In the genomic region with DNA sequence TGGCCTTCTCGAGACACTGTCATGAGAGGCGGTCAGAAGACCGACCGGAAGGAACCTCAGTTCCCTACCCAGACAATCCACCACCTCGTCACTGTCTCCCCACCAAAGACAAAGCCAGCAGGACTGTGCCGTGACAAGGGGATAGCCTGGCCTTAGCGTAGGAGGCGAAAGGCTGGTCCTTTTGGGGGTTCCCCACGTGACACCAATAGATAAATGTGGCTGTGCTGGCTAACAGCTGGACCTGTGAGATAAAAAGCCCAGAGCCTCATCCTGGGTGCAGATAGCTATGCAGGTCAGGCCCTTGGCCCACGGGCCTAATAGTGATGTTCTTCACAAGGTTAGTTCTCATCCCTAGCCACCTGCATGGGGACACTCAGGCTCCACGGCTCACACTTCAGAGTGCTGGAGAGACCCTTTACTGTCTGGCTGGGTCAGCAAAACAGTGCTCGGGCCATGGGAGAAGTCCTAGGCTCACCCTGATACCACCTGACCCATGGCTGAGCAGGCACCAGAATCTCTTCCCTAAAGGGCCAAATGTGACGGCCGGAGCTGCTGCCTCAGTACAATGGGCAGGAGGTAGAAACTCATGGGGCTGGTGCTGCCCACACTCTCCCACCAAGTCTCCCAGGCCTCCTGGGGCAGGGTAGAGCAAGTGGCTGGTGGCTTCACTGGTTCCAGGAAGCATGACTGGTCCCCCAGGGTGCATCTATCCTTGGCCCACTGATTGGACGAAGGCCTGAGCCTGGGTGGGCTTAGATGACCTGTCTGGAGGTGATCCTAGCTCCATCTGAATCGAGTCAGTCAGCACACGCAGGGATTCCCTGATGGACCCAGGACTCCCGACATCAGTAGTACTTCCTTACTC, we compare ENCODE assay signal across 8 mouse cellular contexts. TPM values are rescaled to one million over a fixed set of nuclear protein-coding genes. Genes with fewer than 3 reads are reported as not detected.
DNase-seq lines count a peak whose midpoint lies in the region; ATAC-seq and TF ChIP-seq lines count a peak whose summit lies in the region.

No protein-coding gene starts in this region.

- ATAC-seq in forebrain, embryonic 14.5 days, result no peak

- H3K9me3 ChIP-seq in E14TG2a.4 (ENCODE audit: low read length), result no peaks in the 10 kb centered on the region
- no peaks in the 10 kb centered on the region for H3K9me3 ChIP-seq in forebrain, embryonic 14.5 days (replicated peaks; ENCODE audit: control insufficient read depth, low read length)

- no peak for TF ChIP-seq CTCF in C2C12 (IDR thresholded peaks at IDR 0.05; ENCODE audit: control insufficient read depth, insufficient read depth, insufficient read length)
- TF ChIP-seq CTCF in E14TG2a.4 (conservative IDR thresholded peaks at IDR 0.05; ENCODE audit: low read length), result no peak
- TF ChIP-seq CTCF in cerebellum, adult 2 months (IDR thresholded peaks at IDR 0.05; ENCODE audit: borderline replicate concordance, insufficient read depth, low read depth, low read length), result no peak

- H3K4me3 ChIP-seq in C2C12 (ENCODE audit: insufficient read depth, poor library complexity, severe bottlenecking) (no peak overlapping the region), E14TG2a.4 (replicated peaks; ENCODE audit: low read length) (peak overlapping the region; percentile 51; the same call in 1 of the 2 replicates), macrophage (ENCODE audit: inconsistent target) (no peak overlapping the region)
- H3K4me3 ChIP-seq in forebrain, embryonic 14.5 days (ENCODE audit: low read depth, low read length), result no peak overlapping the region
- no peak overlapping the region for H3K4me3 ChIP-seq in cerebellum, adult 2 months (replicated peaks; ENCODE audit: insufficient read depth, low read depth, low read length)

- no peaks in the 10 kb centered on the region for H3K27me3 ChIP-seq in C2C12 (ENCODE audit: control insufficient read depth, insufficient read depth, insufficient read length)
- no peaks in the 10 kb centered on the region for H3K27me3 ChIP-seq in E14TG2a.4 (ENCODE audit: insufficient read depth, low read length)
- H3K27me3 ChIP-seq in forebrain, embryonic 14.5 days (replicated peaks; ENCODE audit: control insufficient read depth, insufficient read depth, low read length), result no peaks in the 10 kb centered on the region
- no peaks in the 10 kb centered on the region for H3K27me3 ChIP-seq in cerebellum, adult 2 months (ENCODE audit: control insufficient read depth, insufficient read depth, low read length)

- H3K4me2 ChIP-seq in forebrain, embryonic 14.5 days (ENCODE audit: low read length), result 0 out of 2 replicates have a peak overlapping the region, but pooled peaks have one; percentile 39

- H3K4me1 ChIP-seq in E14TG2a.4 (replicated peaks; ENCODE audit: low read depth, low read length), result peaks cover 97% of the 10 kb centered on the region
- peaks cover 27% of the 10 kb centered on the region for H3K4me1 ChIP-seq in forebrain, embryonic 14.5 days (ENCODE audit: control insufficient read depth, insufficient read depth, low read length)
- peaks cover 67% of the 10 kb centered on the region for H3K4me1 ChIP-seq in cerebellum, adult 2 months (ENCODE audit: control insufficient read depth, insufficient read depth, low read length)

- H3K27ac ChIP-seq in forebrain, embryonic 14.5 days (ENCODE audit: low read depth, low read length), result peak overlapping the region; percentile 95
- H3K27ac ChIP-seq in macrophage, result peak overlapping the region; percentile 75
- no peak overlapping the region for H3K27ac ChIP-seq in cerebellum, adult 2 months (ENCODE audit: insufficient read depth, low read length)

- no peak for TF ChIP-seq POLR2A in cerebellum, adult 2 months (IDR thresholded peaks at IDR 0.05; ENCODE audit: borderline replicate concordance, insufficient read depth, low read length)

- H3K79me2 ChIP-seq in C2C12 (ENCODE audit: control insufficient read depth, insufficient read depth), result peaks cover 83% of the 10 kb centered on the region
- peaks cover 48% of the 10 kb centered on the region for H3K79me2 ChIP-seq in macrophage (ENCODE audit: inconsistent target)

- H3K79me3 ChIP-seq in C2C12 (ENCODE audit: low read depth), result peaks cover 44% of the 10 kb centered on the region

- 0 out of 2 replicates have a peak overlapping the region, but pooled peaks have one; percentile 17 for H3K9ac ChIP-seq in forebrain, embryonic 14.5 days (ENCODE audit: low read length)

- peak overlapping the region; percentile 46 for H3ac ChIP-seq in C2C12 (ENCODE audit: control insufficient read depth, insufficient read length, low read depth)

- DNase-seq in forebrain, embryonic 14.5 days (ENCODE audit: low spot score), result no peak
- DNase-seq in left cerebral cortex, postnatal 10 days (ENCODE audit: extremely low spot score in 1 of 2, low spot score in 2 of 2), result no peak
- no peak for DNase-seq in cerebellum, adult 2 months
- no peak for DNase-seq in thymus, postnatal 25 days
- no peak for DNase-seq in frontal cortex, postnatal 10 days (ENCODE audit: low spot score in 2 of 2)

- 60% methylated on average over 18 of the region's 18 CpGs for WGBS in forebrain, embryonic 14.5 days
- WGBS in macrophage (ENCODE audit: missing documents), result 90% methylated on average over 17 of the region's 18 CpGs
- WGBS in cerebellum, adult 2 months, result 76% methylated on average over 18 of the region's 18 CpGs

- intact Hi-C loops in left cerebral cortex, postnatal 10 days (cut with DNase I), result no loop called here

- H3K36me3 ChIP-seq in C2C12 (ENCODE audit: control insufficient read depth, insufficient read depth) (peaks cover 19% of the 10 kb centered on the region), E14TG2a.4 (ENCODE audit: insufficient read depth, low read length) (peaks cover 88% of the 10 kb centered on the region), macrophage (ENCODE audit: inconsistent target) (no peaks in the 10 kb centered on the region)
- 0 out of 2 replicates have a peak, but pooled peaks cover 7% of the 10 kb centered on the region for H3K36me3 ChIP-seq in forebrain, embryonic 14.5 days (ENCODE audit: control insufficient read depth, insufficient read depth, low read length)

TF ChIP-seq in C2C12, 6 proteins besides CTCF, POLR2A, EP300 and RAD21:
- TF ChIP-seq FOSL1 (IDR thresholded peaks at IDR 0.05; ENCODE audit: insufficient read depth, low read length, poor library complexity, severe bottlenecking), result no peak
- TF ChIP-seq MYOD1 (IDR thresholded peaks at IDR 0.05; ENCODE audit: control insufficient read depth, insufficient read length, low read depth), result no peak
- TF ChIP-seq CEBPB (IDR thresholded peaks at IDR 0.05; ENCODE audit: low read depth), result no peak
- no peak for TF ChIP-seq MYOG (IDR thresholded peaks at IDR 0.05; ENCODE audit: control insufficient read depth, extremely low read depth, insufficient read length)
- no peak for TF ChIP-seq MAX (IDR thresholded peaks at IDR 0.05)
- TF ChIP-seq USF1 (IDR thresholded peaks at IDR 0.05; ENCODE audit: low read depth), result no peak

RNA-seq across cellular contexts. Expression of gene Slc7a5, which starts 8.1 kb away (rescaled TPM):
- polyA plus RNA-seq in C2C12 (2012; fragmentation: generic; extraction: Trizol) (112 TPM), macrophage (2018) (0.98 to 9.9 TPM (median 1.2 TPM) in 3 replicates)
- polyA plus RNA-seq in forebrain, embryonic 14.5 days (2014; fragmentation: Nextera tagmentation; extraction: Ambion mirVana), result 37.9 and 39.7 TPM in 2 replicates
- total RNA-seq in macrophage (2018; cell fraction: chromatin; rRNA removed), result 10 to 100 TPM in 1 of 26 experiments, 1 to 10 TPM in 16, under 1 TPM in 9; 0.33 to 13.6 (median 1.9) TPM
- total RNA-seq in macrophage (2018; cell fraction: cytosol; rRNA removed), result 10 to 100 TPM in 7 of 26 experiments, 1 to 10 TPM in 19; 1.6 to 16.3 (median 5.1) TPM
- 10 to 100 TPM in 10 of 26 experiments, 1 to 10 TPM in 16; 1.1 to 18.7 (median 9.2) TPM for total RNA-seq in macrophage (2018; cell fraction: nucleus; rRNA removed)
- total RNA-seq in left cerebral cortex, postnatal 10 days (2021), result 100 to 1,000 TPM; 132 to 155 TPM
- polyA plus RNA-seq in cerebellum, adult 2 months (2012; rRNA removed), result 70.7 and 78.0 TPM in 2 replicates

RNA-seq across cellular contexts. Expression of gene Car5a, which starts 45.3 kb away (rescaled TPM):
- polyA plus RNA-seq in C2C12 (2012; fragmentation: generic; extraction: Trizol) (not detected), macrophage (2018) (not detected in 3 replicates)
- polyA plus RNA-seq in forebrain, embryonic 14.5 days (2014; fragmentation: Nextera tagmentation; extraction: Ambion mirVana), result 0.28 and 0.46 TPM in 2 replicates
- total RNA-seq in macrophage (2018; cell fraction: chromatin; rRNA removed), result not detected
- not detected for total RNA-seq in macrophage (2018; cell fraction: cytosol; rRNA removed)
- total RNA-seq in macrophage (2018; cell fraction: nucleus; rRNA removed), result not detected
- total RNA-seq in left cerebral cortex, postnatal 10 days (2021), result not detected
- polyA plus RNA-seq in cerebellum, adult 2 months (2012; rRNA removed), result 0.44 and 0.59 TPM in 2 replicates

RNA-seq across cellular contexts. Expression of gene Banp, which starts 50.1 kb away (rescaled TPM):
- polyA plus RNA-seq in C2C12 (2012; fragmentation: generic; extraction: Trizol) (25.9 TPM), macrophage (2018) (10.1 to 11.0 TPM (median 10.5 TPM) in 3 replicates)
- 47.2 and 57.7 TPM in 2 replicates for polyA plus RNA-seq in forebrain, embryonic 14.5 days (2014; fragmentation: Nextera tagmentation; extraction: Ambion mirVana)
- total RNA-seq in macrophage (2018; cell fraction: chromatin; rRNA removed), result 100 to 1,000 TPM in 2 of 26 experiments, 10 to 100 TPM in 24; 33.6 to 125 (median 58.2) TPM
- total RNA-seq in macrophage (2018; cell fraction: cytosol; rRNA removed), result 10 to 100 TPM in 6 of 26 experiments, 1 to 10 TPM in 20; 3.1 to 11.4 (median 8.8) TPM
- 10 to 100 TPM; 12.9 to 53.8 (median 26.5) TPM for total RNA-seq in macrophage (2018; cell fraction: nucleus; rRNA removed)
- total RNA-seq in left cerebral cortex, postnatal 10 days (2021), result 10 to 100 TPM; 20.8 to 22.7 TPM
- 64.3 and 67.1 TPM in 2 replicates for polyA plus RNA-seq in cerebellum, adult 2 months (2012; rRNA removed)
